Mouse (Mus musculus) embryonic facial prominence, embryonic 14.5 days (tissue): Measurements from ENCODE around the gene Rsph10b. TPM values are rescaled to one million over a fixed set of nuclear protein-coding genes. Genes with fewer than 3 reads are reported as not detected.

Source experiments
- ATAC-seq: fragments of 200-750 bp; cut with Nextera tagmentation; 2 replicates; pipeline ENCODE4 v1.8.0; 2017; ENCODE audit warnings: low read depth, moderate number of reproducible peaks, moderate TSS enrichment
- DNase-seq: peaks from one replicate; pipeline ENCODE4 v3.0.0-alpha.2; 2015; ENCODE audit warnings: low spot score
- H3K27ac ChIP-seq: fragments of 300-500 bp; sonication (generic); replicated peaks from 2 replicates; pipeline ENCODE4 v1.5.1; 2014; ENCODE audit warnings: low read depth, mild to moderate bottlenecking, low read length, moderate library complexity
- H3K27me3 ChIP-seq: fragments of 300-500 bp; sonication (generic); replicated peaks from 2 replicates; pipeline ENCODE4 v1.6.1; 2014; ENCODE audit warnings: low read length; ENCODE audit not compliant: control insufficient read depth, insufficient read depth
- H3K36me3 ChIP-seq: fragments of 300-500 bp; sonication (generic); 2 replicates; pipeline ENCODE4 v1.6.1; 2014; ENCODE audit warnings: low read length, mixed read lengths; ENCODE audit not compliant: control insufficient read depth, insufficient read depth
- H3K4me1 ChIP-seq: fragments of 300-500 bp; sonication (generic); 2 replicates; pipeline ENCODE4 v1.6.1; 2014; ENCODE audit warnings: antibody characterized with exemption, low read length; ENCODE audit not compliant: control insufficient read depth, insufficient read depth
- H3K4me2 ChIP-seq: fragments of 300-500 bp; sonication (generic); 2 replicates; pipeline ENCODE4 v1.6.1; 2014; ENCODE audit warnings: low read depth, mild to moderate bottlenecking, low read length, moderate library complexity, mixed read lengths
- H3K4me3 ChIP-seq: fragments of 300-500 bp; sonication (generic); 2 replicates; pipeline ENCODE4 v1.5.1; 2014; ENCODE audit warnings: low read depth, mild to moderate bottlenecking, low read length
- H3K9ac ChIP-seq: fragments of 300-500 bp; sonication (generic); 2 replicates; pipeline ENCODE4 v1.6.1; 2014; ENCODE audit warnings: low read depth, mild to moderate bottlenecking, low read length, moderate library complexity, mixed read lengths
- H3K9me3 ChIP-seq: fragments of 300-500 bp; sonication (generic); 2 replicates; pipeline ENCODE4 v1.6.1; 2016; ENCODE audit warnings: low read length; ENCODE audit not compliant: control insufficient read depth
- WGBS: fragments of 180-500 bp; shearing (Covaris S2); extraction: QIAGEN DNeasy Blood & Tissue Kit; methylation state at CpG from one replicate; pipeline ENCODE4 v1.1.7; 2014; 5-methylcytosine and 5-hydroxymethylcytosine counted together
- polyA plus RNA-seq: library from polyadenylated mRNA; unstranded; fragments of >200 nt; fragmentation: Nextera tagmentation; extraction: Ambion mirVana; gene quantifications from 2 replicates; pipeline ENCODE4 v1.2.1, GENCODE M21; 2014

The Rsph10b gene
- polyA plus RNA-seq, 1 experiment from 2014 or later, result 4.7 TPM

GRCm38 (mm10) chr5:143906429-143906828, 26.4 kb upstream of the Rsph10b start:
- DNase-seq (no peak), ATAC-seq (no peak)
- Histone ChIP-seq H3K9me3 (no peaks in the 10 kb centered on the region), H3K27me3 (no peaks in the 10 kb centered on the region), H3K27ac (no peak overlapping the region), H3K4me2 (no peak overlapping the region), H3K4me3 (no peak overlapping the region), H3K9ac (no peak overlapping the region), H3K36me3 (peaks cover 51% of the 10 kb centered on the region), H3K4me1 (peaks cover 15% of the 10 kb centered on the region; the same call in 1 of the 2 replicates)
- WGBS, result 84% methylated on average over 8 of the region's 8 CpGs

DNA sequence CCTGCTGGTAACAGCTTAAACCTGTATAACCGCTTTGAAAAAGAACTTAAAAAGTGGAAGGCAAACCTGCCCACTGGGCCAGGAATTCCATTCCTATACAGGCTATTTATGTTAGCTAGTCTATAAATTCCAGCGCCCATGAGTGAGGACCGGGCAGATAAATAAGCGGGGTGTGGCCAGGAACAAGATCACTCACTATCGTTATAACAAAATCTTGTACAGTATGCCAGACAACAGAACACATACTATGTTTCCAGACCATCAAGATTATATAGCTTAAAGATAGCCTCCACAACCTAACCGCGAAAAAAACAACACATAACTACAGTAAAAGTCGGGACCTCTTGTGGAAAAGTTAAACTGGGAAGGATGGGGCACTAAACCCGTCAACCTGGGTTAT, 23.9 kb upstream of the Rsph10b start:
- no peaks in the 10 kb centered on the region for H3K9me3 ChIP-seq
- WGBS, result 2% methylated on average over 9 of the region's 9 CpGs
- H3K4me1 ChIP-seq, result peaks cover 15% of the 10 kb centered on the region; the same call in 1 of the 2 replicates
- H3K36me3 ChIP-seq, result peaks cover 33% of the 10 kb centered on the region
- DNase-seq, result peak; percentile 14
- no peak for ATAC-seq
- H3K27ac ChIP-seq, result peak overlapping the region; percentile 77
- H3K27me3 ChIP-seq, result no peaks in the 10 kb centered on the region
- peak overlapping the region; percentile 76 for H3K4me3 ChIP-seq
- peak overlapping the region; percentile 55 for H3K9ac ChIP-seq
- peak overlapping the region; percentile 67 for H3K4me2 ChIP-seq

GRCm38 (mm10) chr5:143909417-143910400, 23.1 kb upstream of the Rsph10b start, which contains the start of the genes Aimp2 and Pms2:
Gene Aimp2 (minus strand): TSS chr5:143909847.
Gene Pms2 (plus strand): TSS chr5:143909964.
- H3K9ac ChIP-seq, result peak within 1 kb of the TSS; percentile 75
- peak within 1 kb of the TSS; percentile 78 for H3K4me2 ChIP-seq
- peaks cover 29% of the 10 kb centered on the region; the same call in 1 of the 2 replicates for H3K36me3 ChIP-seq
- ATAC-seq, result peak; percentile 99
- no peaks in the 10 kb centered on the region for H3K9me3 ChIP-seq
- H3K4me3 ChIP-seq, result peak within 1 kb of the TSS; percentile 76
- DNase-seq, result peak; percentile 99
- no peaks in the 10 kb centered on the region for H3K27me3 ChIP-seq
- peak within 1 kb of the TSS; percentile 77 for H3K27ac ChIP-seq
- H3K4me1 ChIP-seq, result peaks cover 15% of the 10 kb centered on the region; the same call in 1 of the 2 replicates
- under 1% methylated on average over 53 of the region's 70 CpGs for WGBS

GRCm38 (mm10) chr5:143916221-143916620, 16.6 kb upstream of the Rsph10b start:
- Histone ChIP-seq H3K9ac (no peak overlapping the region), H3K4me3 (no peak overlapping the region), H3K27ac (no peak overlapping the region), H3K27me3 (no peaks in the 10 kb centered on the region), H3K36me3 (peaks cover 65% of the 10 kb centered on the region), H3K4me2 (no peak overlapping the region), H3K4me1 (no peaks in the 10 kb centered on the region), H3K9me3 (no peaks in the 10 kb centered on the region)
- DNase-seq (no peak), ATAC-seq (no peak)
- 91% methylated on average over 9 of the region's 9 CpGs for WGBS

- Histone ChIP-seq H3K9me3 (no peaks in the 10 kb centered on the region), H3K4me2 (no peak overlapping the region), H3K9ac (no peak overlapping the region), H3K27ac (no peak overlapping the region), H3K4me1 (no peaks in the 10 kb centered on the region), H3K4me3 (no peak overlapping the region), H3K27me3 (no peaks in the 10 kb centered on the region), H3K36me3 (peaks cover 74% of the 10 kb centered on the region)
- ATAC-seq (no peak), DNase-seq (peak; percentile 77)
- 46% methylated on average over 5 of the region's 5 CpGs for WGBS
Measured at GRCm38 (mm10) chr5:143917418-143917817, 15.4 kb upstream of the Rsph10b start.

DNA sequence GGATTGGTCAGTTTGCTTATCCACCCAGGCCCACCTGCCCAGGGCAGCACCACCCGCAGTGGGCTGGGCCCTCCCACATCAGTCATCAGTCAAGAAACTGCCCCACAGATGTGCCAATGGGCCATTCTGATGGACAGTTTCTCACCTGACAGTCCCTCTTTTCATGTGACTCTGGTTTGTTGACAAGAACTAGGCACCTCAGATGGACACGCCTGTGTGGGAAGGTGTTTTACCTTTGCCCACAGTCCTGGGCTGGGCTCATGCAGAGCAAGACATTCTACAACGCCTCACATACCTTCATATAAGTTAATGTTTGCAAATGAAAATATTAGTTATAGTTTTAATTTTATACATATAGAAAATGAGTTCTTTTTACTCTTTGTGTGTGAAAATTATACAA, 14.7 kb upstream of the Rsph10b start:
- no peak overlapping the region for H3K9ac ChIP-seq
- H3K4me2 ChIP-seq, result no peak overlapping the region
- peaks cover 81% of the 10 kb centered on the region for H3K36me3 ChIP-seq
- H3K27ac ChIP-seq, result no peak overlapping the region
- H3K27me3 ChIP-seq, result no peaks in the 10 kb centered on the region
- no peaks in the 10 kb centered on the region for H3K9me3 ChIP-seq
- ATAC-seq (no peak), DNase-seq (no peak)
- H3K4me3 ChIP-seq, result no peak overlapping the region
- H3K4me1 ChIP-seq, result no peaks in the 10 kb centered on the region
- WGBS, result 92% methylated on average over 3 of the region's 3 CpGs

GRCm38 (mm10) chr5:143924781-143925452, 7.9 kb upstream of the Rsph10b start:
- H3K27ac ChIP-seq, result no peak overlapping the region
- no peak for ATAC-seq
- H3K36me3 ChIP-seq, result peaks cover 87% of the 10 kb centered on the region
- no peaks in the 10 kb centered on the region for H3K27me3 ChIP-seq
- 90% methylated on average over 6 of the region's 6 CpGs for WGBS
- no peak for DNase-seq
- H3K9ac ChIP-seq, result no peak overlapping the region
- H3K4me1 ChIP-seq, result no peaks in the 10 kb centered on the region
- H3K4me3 ChIP-seq, result no peak overlapping the region
- H3K4me2 ChIP-seq, result no peak overlapping the region
- H3K9me3 ChIP-seq, result no peaks in the 10 kb centered on the region

- DNase-seq, result no peak
- Histone ChIP-seq H3K36me3 (peaks cover 86% of the 10 kb centered on the region), H3K9me3 (no peaks in the 10 kb centered on the region), H3K27me3 (no peaks in the 10 kb centered on the region), H3K4me3 (no peak within 1 kb of the TSS), H3K9ac (no peak within 1 kb of the TSS), H3K4me1 (no peaks in the 10 kb centered on the region), H3K27ac (no peak within 1 kb of the TSS), H3K4me2 (no peak within 1 kb of the TSS)
- ATAC-seq, result no peak
- WGBS, result 96% methylated on average over 8 of the region's 8 CpGs
Measured at GRCm38 (mm10) chr5:143927875-143928274, 5.0 kb upstream of the Rsph10b start, which contains the start of gene Gm42421. Gene Gm42421 (plus strand): TSS chr5:143928175.
